Mouse (Mus musculus) right cerebral cortex, adult 18-20 months (tissue): ENCODE results near the gene Pfdn5.
A peak's percentile ranks its signal among the peaks of the same experiment; 100 is the strongest.

Experiments used
- DNase-seq: peaks from one replicate; pipeline ENCODE4 v3.0.0; 2022; ENCODE audit warnings: mixed read lengths

The Pfdn5 gene

DNA sequence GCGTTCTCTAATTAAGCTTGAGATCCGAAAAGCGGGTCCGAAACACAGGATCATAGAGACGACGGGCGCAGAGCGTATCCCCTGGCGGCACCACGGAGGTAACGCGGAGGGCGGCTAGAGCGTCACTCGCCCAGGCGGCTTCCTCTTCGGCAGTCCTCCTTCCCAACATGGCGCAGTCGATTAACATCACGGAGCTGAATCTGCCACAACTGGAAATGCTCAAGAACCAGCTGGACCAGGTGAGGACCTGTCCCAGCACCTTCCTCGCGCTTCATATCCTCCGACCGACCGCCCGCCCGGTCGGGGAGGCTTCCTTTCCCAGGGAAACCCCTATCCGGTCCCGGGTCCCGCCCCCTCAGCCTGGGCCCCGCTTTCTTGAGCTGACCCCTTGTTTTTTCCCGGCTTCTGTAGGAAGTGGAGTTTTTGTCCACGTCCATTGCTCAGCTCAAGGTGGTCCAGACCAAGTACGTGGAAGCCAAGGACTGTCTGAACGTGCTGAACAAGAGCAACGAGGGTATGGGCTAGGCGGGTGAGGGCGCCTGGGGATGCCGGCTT, at the start of gene Pfdn5:
TSS of gene Pfdn5 (plus strand) at position 95 of the 555 bp plus-strand sequence.
- DNase-seq: peak; percentile 90

GRCm38 (mm10) chr15:102278726-102279091, 47.2 kb upstream of the Pfdn5 start:
- DNase-seq: no peak

- DNase-seq: peak; percentile 89
These were observed 46.7 kb upstream of the Pfdn5 start, which contains the start of gene Mfsd5 for GRCm38 (mm10) chr15:102279092-102279782. Mfsd5 (plus strand) TSS chr15:102279454.

- DNase-seq: no peak
These were observed 46.0 kb upstream of the Pfdn5 start for GRCm38 (mm10) chr15:102279783-102280520.

GRCm38 (mm10) chr15:102280623-102281022, 45.3 kb upstream of the Pfdn5 start:
- DNase-seq: no peak

DNA sequence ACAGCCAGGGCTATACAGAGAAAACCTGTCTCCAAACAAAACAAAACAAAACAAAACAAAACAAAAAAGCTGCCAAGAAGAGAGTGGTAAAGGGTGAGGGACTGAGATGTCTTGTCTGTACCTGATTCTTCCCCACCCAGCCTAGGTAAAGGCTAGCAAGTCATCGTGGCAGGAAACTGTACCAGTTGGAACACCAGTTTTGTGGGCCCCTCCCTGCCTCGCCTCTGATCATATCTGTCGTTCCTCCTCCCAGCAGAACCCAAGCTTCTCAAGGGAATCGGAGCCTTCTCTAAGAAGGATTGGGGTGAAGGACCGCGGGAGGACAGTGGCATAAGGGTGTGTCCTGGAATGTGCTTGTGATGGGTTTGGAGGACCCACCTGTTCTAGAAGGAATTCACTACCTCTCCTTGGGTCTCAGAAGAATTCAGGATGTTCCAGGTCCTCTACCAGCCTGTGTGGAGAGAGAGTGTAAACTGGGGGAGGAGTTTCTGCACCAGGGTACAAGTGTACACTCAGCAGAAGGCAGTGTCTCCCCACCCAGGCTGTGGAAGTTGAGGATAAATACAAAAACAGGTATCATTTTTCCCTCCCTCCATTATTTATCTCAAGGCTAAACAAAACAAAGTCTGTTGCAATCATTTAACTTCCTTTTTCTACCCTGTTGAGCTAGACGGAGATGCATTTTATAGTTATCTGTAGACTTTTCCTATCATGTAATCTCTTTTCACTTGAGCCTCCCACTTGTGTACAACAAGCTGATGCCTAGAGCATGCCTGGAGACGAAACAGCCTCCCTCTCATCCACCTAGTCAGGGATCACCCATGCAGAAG, 43.2 kb upstream of the Pfdn5 start:
- DNase-seq: no peak

DNA sequence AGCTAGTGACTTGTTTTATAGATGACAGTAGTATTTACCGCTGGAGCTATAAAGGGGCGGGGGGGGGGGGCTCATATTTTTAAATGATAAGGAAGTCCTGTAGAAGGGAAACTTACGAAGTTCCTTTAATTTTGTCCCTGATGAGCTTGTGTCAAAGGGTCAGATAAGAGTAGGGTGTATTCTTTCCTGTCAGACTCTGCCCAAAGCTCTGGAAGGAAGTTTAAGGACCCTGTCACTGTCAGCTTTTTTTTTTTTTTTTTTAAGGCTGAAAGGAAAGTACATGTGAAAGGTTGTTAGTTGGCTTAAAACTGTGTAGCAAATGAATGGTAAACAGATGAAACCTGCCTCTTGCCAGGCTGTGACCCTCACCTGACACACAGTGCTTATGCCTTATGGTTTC, 42.3 kb upstream of the Pfdn5 start:
- DNase-seq: no peak

GRCm38 (mm10) chr15:102287395-102287794, 38.5 kb upstream of the Pfdn5 start:
- peak; percentile 39 for DNase-seq

- DNase-seq: peak; percentile 94
These were observed 30.1 kb upstream of the Pfdn5 start, which contains the start of gene Espl1 for GRCm38 (mm10) chr15:102295633-102296367. Espl1 (plus strand) TSS chr15:102296266.

DNA sequence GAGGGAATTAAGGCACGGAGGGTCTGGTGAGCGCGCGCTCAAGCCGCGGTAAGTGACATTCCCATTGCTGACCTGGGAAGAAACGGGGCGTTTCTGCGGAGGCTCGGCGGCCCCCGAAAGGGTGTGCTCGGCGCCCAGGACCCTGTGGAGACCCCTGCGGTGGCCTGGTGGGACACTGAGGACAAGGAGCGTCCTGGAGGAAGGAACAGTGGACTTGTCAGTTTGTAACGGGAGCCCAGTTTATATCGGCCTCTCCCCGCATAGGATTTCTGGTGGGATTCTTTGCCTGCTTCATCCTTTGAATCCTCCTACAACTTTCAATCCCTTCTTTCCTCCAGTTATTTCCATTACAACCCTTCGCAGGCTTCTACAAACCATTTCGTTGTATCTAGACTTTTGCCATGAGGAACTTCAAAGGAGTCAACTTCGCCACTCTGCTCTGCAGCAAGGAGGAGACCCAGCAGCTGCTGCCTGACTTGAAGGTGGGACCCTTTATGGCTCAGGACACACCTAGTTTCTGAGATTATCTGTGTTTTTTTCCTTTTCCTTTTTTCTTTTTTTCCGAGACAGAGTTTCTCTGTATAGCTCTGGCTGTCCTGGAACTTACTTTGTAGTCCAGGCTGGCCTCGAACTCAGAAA, 29.4 kb upstream of the Pfdn5 start:
- no peak for DNase-seq

GRCm38 (mm10) chr15:102302542-102302941, 23.4 kb upstream of the Pfdn5 start:
- no peak for DNase-seq

DNA sequence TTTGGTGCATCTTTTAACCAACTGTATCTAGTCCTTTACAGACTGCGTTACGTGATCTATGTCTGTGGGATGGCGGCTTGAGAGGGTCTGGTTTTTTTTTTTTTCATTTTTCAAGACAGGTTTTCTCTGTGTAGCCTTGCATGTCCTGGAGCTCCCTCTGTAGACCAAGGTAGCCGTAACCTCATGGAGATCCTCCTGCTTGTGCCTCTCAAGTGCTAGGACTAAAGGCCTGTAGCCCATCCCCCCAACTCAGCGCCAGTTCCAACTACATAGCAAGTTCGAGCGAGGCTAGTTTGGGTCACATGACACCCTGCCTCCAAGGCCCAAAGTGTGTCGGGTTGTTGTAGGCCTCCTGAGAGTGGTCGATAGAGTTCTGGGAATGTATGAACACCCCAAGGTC, 17.2 kb upstream of the Pfdn5 start:
- DNase-seq: no peak

DNA sequence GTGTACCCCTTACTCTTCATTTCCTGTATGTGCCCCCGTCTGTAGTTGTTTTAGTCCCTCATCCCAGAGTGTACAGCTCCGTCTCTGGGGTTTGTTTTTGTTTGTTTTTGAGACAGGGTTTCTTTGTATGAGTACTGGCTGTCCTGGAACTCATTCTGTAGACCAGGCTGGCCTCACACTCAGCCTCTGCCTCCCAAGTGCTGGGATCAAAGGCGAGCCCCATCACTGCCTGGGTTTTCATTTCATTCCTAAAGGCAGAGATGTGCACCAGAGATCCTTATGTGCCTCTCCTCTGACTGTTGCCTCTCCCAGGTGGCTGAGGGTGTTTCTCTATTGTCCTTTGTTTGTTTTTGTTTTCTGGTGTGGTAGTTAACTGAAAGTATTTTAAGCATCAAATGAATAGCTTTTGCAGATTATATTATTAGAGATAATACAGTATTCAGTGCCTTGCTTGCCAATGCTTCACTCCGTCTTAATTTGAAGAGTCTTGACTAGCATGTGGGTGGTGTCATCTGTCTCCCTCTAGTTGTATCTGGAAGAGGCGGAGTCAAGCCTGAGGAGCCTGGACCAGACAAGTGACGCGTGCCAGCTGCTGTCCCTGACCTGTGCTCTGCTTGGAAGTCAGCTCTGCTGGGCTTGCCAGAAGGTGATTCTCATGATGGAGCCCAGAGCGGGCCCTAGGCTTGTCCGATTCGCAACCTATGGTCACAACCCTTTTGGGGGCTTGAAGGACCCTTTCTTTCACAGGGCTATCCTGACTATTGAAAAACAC, 15.7 kb upstream of the Pfdn5 start:
- no peak for DNase-seq

GRCm38 (mm10) chr15:102311489-102311888, 14.4 kb upstream of the Pfdn5 start:
- DNase-seq: no peak

GRCm38 (mm10) chr15:102315292-102315691, 10.6 kb upstream of the Pfdn5 start:
- peak; percentile 18 for DNase-seq

DNA sequence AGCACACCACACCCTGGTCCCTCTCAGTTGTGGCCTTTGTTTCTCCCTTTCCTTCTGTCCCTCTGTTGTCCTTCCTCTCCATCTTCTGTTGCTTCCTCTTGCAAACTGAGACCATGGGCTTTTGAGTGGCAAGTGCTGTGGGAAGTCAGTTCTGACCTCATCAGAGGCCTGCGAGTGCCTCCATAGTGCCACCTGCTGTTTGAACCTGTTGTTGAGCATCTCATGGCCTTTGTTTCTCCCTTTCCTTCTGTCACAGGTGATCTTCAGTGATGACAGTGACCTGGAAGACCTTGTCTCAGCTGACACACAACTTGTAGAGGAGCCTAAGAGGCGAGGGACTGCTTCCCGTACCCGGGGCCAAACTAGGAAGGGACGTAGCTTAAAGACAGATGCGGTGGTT, 9.7 kb upstream of the Pfdn5 start:
- DNase-seq: peak; percentile 63

GRCm38 (mm10) chr15:102324654-102325473, 1.1 kb upstream of the Pfdn5 start:
- no peak for DNase-seq

DNA sequence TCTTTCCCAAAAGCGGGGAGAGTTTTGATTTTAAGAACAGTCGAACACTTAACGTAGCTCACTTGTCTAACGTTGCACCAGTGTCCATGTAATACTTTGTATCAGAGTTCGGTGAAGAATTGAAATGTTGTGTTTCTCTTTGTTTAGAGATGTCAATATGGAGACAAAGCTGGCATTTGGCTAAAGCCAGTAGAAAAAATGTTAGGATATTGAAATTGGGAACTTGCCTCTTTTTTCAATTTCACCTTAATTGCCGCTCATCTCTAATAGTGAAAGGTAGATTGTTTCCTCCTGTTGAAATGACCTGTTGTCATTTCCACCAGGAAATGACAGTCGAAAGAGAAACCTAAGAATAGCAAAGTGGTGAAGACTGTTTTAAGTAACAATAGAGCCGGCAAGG, 976 bp downstream of the Pfdn5 start:
- no peak for DNase-seq

GRCm38 (mm10) chr15:102331610-102332015, 5.7 kb downstream of the Pfdn5 start, which contains the start of gene Myg1:
Myg1 (plus strand) TSS chr15:102331709.
- DNase-seq: peak; percentile 90

DNA sequence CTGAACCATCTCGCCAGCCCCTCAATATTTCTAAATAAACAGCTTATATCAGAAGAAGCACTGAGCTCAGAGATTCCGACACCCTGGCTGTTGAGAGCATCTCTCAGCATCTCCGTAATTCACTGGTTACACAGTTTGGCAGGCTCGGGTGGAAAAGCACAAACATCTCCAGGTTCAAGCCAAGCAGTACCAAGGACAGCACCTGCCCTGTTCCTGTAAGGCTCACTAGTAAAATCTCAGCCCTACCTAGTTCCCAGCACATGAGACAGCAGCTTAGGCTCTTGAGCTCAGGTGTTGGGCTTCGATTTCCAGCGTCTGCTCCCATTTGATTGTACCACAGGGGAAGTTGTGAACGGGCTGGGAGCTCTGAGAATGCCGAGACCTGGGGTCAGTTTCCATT, 9.3 kb downstream of the Pfdn5 start:
- no peak for DNase-seq
